Mouse (Mus musculus) CH12.LX (cell line): ENCODE data around the gene 9530053A07Rik.

Experiments used
- E2F4 ChIP-seq: IDR thresholded peaks from 2 replicates; pipeline ENCODE4 v1.6.1; 2011; ENCODE audit warnings: low read depth, low read length, improper control_type of control experiment; ENCODE audit not compliant: insufficient replicate concordance
- JUN ChIP-seq: IDR thresholded peaks from 2 replicates; pipeline ENCODE4 v1.6.1; 2011; ENCODE audit warnings: low read depth, mild to moderate bottlenecking, low read length, improper control_type of control experiment, moderate library complexity; ENCODE audit not compliant: insufficient read depth
- POLR2A ChIP-seq: IDR thresholded peaks from 2 replicates; pipeline ENCODE4 v1.6.1; 2011; ENCODE audit warnings: low read depth, mild to moderate bottlenecking, improper control_type of control experiment, low read length
- SIN3A ChIP-seq: IDR thresholded peaks from 2 replicates; pipeline ENCODE4 v1.6.1; 2012; ENCODE audit warnings: low read length, improper control_type of control experiment, inconsistent platforms
- TCF12 ChIP-seq: IDR thresholded peaks from 2 replicates; pipeline ENCODE4 v1.6.1; 2014; ENCODE audit warnings: low read depth, mild to moderate bottlenecking, inconsistent platforms, low read length, improper control_type of control experiment
- UBTF ChIP-seq: IDR thresholded peaks from 2 replicates; pipeline ENCODE4 v1.6.1; 2012; ENCODE audit warnings: low read depth, mild to moderate bottlenecking, inconsistent platforms, low read length, improper control_type of control experiment, moderate library complexity
- ZC3H11A ChIP-seq: IDR thresholded peaks from 2 replicates; pipeline ENCODE4 v1.6.1; 2012; ENCODE audit warnings: low read depth, mild to moderate bottlenecking, inconsistent platforms, low read length, improper control_type of control experiment

GRCm38 (mm10) chr7:28104670-28105069 is 24.6 kb upstream of the 9530053A07Rik start:
- TF ChIP-seq POLR2A = no peak
- no peak for TF ChIP-seq ZC3H11A
- TF ChIP-seq TCF12 = no peak
- no peak for TF ChIP-seq SIN3A
- no peak for TF ChIP-seq JUN
- TF ChIP-seq E2F4 = no peak
- TF ChIP-seq UBTF = no peak
